Mouse (Mus musculus) erythroblast, adult 5-6 weeks (primary cell): ENCODE data around the gene Slc25a24. TPM values are rescaled to one million over a fixed set of nuclear protein-coding genes. Genes with fewer than 3 reads are reported as not detected.

Experiments used
- ATAC-seq: replicated peaks from 2 replicates; pipeline ENCODE4 v1.8.0; 2016; ENCODE audit warnings: moderate number of reproducible peaks, mild to moderate bottlenecking, moderate TSS enrichment, inconsistent platforms; ENCODE audit not compliant: poor library complexity, low FRiP score, severe bottlenecking
- total RNA-seq, 2 experiments: library from RNA; stranded (forward) in 1 of 2; stranded (reverse) in 1 of 2; fragments of 150-400 nt in 1 of 2; fragments of 200-764, 138-1000 nt in 1 of 2; gene quantifications; 2 replicates each; pipeline versions ENCODE4 v1.2.3 to v1.2.4; 2015 to 2017; ENCODE audit warnings: low replicate concordance in 2 of 2

The Slc25a24 gene
- 14.8 and 18.8 TPM in 2 replicates for total RNA-seq (2015; ENCODE audit: low replicate concordance)
- total RNA-seq (2017; ENCODE audit: low replicate concordance), result 25.9 and 28.1 TPM in 2 replicates

DNA sequence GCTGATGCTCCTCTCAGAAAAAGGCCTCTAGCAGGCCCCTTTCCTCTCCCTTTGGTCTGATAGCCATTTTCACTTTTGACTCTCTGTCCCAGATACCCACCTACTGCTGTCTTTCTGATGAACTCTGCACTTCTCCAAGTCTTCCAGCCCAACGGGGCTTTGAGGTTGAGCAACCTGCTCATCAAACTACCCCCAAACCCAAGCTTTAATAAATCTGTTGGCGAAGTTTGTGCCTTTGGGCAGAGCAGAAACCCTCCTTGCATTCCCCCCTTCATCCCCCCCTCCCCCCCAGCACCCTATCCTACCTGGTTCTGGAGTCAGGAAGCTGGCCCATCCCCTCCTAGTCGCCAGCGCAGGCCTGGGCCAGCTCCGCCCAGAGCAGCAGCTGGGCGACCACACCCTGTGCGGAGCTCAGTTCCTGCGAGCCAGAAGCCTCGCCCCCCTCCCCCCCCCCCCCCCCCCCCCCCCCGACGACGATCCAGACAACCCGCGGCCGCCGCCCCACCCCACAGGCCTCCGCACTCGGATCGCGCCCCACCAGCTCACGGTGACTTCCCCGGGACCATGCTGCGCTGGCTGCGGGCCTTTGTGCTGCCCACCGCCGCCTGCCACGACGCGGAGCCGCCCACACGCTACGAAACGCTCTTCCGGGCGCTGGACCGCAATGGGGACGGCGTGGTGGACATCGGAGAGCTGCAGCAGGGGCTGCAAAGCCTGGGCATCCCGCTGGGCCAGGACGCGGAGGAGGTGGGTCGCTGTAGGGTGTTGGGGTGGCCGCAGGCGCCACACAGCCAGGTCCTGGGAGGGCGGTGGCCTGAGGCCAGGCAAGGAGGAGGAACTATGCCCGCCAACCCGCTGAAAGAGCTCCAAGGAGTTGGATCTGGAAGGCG lies at the start of gene Slc25a24:
Gene Slc25a24 (plus strand): TSS at position 509 of the 890 bp plus-strand sequence.
- peak; percentile 82 for ATAC-seq

DNA sequence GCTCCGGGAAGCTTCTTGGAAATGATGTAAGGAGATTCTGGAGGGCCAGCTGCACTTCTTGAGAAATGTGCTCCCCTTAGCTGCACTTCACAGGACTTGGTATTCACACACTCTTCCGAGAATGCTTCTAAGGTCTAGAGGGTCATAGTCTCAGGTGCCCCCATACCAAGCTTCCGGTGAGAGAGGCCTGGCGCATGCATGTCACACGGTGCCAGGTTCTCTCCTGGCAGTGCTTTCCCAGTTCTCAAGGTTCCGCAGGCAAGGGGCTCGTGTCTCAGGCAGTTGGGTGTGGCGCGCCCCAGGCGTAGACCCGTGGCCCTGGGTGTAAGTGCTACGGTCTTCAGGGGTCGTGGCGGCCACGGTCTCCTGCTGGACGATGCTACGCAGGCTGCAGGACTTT lies 42.8 kb upstream of the Slc25a24 start, which contains the start of gene Slc25a54:
Gene Slc25a54 (plus strand): TSS at position 301 of the 400 bp plus-strand sequence.
- no peak for ATAC-seq

DNA sequence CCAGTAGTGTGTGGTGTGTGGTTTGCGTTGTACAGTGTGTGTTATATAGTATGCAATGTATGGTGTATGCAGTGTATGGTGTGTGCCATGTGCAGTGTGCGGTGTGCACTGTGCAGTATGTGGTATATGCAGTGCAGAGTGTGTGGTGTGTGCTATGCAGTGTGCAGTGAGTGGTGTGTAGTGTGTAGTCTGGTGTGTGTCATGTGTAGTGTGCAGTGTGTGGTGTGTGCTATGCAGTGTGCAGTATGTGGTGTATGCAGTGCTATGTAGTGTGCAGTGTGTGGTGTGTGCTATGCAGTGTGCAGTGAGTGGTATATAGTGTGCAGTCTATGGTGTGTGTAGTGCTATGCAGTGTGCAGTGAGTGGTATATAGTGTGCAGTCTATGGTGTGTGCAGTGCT lies 38.5 kb upstream of the Slc25a24 start:
- ATAC-seq, result peak; percentile 46; the same call in 1 of the 2 replicates

DNA sequence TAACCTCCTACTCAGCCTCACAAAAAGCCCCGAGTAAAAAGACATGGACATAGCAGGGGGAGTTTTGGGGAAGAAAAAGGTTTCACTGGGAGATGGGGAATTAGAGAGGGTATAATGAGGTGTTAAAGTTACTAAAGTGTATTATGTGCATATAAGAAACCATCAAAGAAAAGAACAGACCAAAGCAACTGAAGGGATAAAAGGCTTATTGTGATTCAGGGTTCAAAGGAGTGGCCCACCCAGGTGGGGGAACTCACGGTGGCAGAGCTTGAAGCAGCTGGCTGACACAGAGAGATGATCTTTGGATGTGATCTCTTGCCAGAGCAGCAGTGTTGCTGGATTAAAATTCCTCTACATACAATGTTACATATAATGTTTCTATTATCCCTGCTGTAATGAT lies 34.5 kb upstream of the Slc25a24 start:
- ATAC-seq, result no peak

DNA sequence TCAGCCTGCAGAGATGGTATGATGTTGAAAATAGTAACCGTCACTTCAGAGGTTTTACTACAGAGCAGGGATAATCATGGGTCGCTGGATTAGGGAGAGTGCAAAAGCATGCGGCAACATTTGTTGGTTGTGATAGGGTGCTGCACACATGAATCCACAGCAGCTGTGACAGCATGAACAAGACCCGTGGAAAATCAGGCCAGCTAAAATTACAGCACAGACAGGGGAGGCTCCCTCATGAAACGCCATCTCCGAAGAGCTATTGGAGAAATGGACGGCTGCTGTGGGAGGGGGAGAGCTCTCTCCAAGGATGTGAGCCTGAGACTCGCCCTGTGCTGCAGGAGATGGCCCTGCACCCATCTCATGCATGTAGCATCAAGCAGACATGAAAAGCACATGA lies 18.2 kb upstream of the Slc25a24 start:
- no peak for ATAC-seq

DNA sequence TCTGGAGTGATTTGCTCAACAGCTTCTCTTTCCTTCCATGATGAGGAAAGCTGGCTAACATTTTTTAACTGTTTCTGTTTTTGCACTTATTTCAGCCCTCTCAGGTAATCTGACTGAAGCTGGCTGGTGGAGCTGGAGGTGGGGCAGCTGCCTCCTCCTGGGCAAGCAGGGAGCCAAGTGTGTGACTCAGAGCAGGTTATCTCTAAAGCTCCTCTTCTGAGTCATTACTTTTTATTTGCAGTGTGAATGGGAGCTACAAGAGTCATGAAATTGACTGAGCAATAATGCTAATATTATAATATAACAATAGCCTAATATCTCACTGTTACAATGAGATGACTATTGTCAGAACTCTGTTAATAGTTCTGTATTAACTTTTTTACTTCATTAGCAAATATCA lies 5.8 kb upstream of the Slc25a24 start:
- ATAC-seq, result no peak

DNA sequence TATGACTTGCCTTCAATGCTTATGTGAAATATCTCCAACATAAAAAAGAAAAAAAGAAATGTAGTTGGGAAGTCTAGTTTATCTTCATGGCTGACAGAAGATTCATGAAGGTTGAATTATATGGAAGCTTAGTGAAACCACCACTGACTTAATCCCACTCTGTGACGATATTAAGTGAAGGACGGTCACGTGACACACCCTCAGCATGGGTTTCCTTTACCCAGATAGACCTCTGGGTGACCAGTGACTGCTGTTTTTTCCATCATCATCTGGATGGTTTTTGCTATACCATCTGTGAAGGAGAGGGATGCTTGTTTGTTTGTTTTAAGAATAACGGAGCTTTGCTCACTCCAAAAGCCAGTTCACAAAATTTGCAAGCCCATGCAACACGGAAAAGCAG lies 3.4 kb upstream of the Slc25a24 start:
- no peak for ATAC-seq

DNA sequence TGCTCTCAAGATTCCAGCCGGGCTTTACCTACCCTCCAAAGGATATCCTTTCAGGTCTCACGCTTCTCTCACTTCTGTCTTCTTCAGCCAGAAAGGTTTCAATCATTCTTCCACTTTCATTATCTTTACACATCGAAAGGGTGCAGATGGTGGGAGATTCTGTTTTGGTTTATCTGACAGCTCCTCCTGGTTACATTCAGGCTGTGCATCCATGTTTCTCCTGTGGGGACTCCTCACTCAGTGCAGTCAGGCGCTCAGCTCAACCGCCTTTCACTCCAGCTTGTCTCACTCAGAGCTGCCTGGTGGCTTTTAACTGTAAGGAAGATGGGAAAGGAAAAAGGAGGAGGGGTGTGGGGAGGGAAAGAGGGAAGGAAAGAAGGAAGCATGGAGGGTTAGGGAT lies 3.0 kb upstream of the Slc25a24 start:
- ATAC-seq, result no peak

DNA sequence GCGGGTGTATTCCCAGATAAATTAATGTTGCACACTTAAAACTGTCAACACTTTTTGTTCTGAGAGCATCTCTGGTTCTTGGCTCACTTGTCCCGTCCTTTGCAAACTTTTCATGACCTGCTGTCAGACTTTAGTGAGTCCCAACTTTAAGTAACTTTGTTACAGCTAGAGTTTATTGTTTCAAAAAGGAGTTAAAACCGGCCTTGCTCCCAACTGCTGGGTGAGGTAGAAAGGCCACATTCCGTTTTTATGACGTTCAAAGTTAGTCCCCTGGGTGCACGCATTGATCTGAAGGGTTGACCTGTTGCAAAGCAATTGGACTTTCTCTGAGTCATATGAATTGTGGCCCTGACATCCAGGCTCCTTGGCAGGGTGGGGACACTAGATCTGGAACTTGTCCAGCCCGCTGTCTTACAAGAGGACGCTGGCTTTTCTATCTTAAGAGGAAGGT lies 607 bp downstream of the Slc25a24 start:
- peak; percentile 63 for ATAC-seq

DNA sequence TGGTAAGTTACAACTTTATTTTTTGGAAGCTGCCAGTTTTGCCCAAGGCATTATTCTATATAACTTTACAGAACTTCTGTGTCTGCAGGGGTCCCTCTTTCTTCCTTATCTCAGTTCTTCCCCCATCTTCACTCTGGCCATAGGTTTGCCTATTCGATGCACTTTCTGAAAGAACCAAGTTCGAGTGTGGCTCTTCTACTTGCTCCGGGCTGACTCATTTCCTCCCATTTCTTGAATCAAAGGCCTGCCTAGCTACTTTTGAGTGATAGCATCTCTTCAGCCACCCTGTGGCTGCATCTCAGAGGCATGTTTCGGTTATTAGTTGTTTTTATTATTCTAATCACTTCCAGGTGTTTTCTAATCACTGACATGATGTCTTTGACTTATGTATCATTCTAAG lies 1.1 kb downstream of the Slc25a24 start:
- peak; percentile 34; the same call in 1 of the 2 replicates for ATAC-seq

DNA sequence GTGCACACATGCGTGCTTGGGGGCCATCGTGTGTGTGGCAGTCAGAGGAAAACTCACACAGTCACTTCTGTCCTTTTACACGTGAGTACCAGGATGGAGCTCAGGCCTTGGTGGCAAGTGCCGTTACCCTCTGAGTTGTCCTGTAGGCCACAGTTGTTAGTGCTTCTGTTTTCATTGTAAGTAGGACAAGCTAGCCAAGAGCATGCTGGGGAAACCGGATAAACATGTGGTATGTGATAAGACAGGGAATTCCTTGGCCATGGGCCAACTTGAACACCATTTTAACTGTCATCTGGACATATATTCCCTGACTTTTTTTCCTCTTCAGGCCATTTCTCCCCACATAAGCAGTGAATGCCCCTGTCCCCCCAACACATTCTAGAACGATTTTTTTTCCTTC lies 2.6 kb downstream of the Slc25a24 start:
- ATAC-seq, result peak; percentile 71

DNA sequence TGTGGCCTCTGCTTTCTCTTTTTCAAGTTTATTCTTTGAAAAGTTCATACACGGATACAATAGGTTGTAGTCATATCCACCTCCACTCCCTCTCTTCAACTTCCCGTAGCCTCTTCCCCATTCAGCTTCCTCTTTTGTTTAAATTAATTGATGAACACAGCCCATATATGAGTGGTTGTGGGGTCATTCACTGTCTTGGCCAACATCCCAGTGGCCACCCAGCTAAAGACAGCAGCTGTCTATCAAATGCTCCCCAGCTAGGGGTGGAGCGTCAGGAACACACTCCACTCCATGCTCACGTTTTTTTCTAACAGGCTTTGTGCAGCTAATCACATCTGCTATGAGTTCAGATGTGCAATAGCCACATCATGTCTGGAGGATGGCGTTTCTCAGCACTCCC lies 6.8 kb downstream of the Slc25a24 start:
- no peak for ATAC-seq

DNA sequence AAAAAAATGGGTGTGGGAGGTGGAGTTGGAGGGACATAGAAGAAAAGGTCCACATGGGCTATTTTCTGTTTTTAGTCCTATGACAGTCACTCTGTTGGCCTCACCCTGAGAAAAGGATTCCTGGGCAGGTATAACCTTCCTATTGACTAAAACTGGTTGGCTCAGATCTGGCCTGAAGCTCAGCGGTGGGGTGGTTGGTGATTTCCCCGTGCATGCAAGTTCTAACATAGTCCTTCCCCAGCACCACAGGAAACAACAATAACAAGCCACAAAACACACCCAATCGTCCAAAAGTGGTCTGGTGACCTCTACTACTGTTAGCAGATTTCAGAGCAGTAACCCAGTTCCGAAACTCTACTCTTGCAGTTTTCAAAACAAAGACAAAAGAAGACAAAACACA lies 10.0 kb downstream of the Slc25a24 start:
- no peak for ATAC-seq

DNA sequence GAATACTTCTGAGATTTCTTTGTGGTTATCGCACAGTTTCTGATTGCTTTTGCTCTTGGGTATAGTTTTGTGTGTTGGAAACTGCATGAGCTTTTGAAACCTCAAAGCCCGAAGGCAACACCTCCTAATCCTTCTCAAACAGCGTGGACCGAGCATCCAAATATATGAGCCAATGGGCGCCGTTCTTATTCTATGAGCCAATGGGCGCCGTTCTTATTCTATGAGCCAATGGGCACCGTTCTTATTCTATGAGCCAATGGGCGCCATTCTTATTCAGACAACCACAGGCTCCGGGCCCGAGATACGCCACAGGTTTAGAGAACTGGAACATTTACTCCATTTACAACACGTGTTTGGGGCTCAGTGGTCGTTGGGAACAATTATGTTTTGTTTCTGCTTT lies 11.1 kb downstream of the Slc25a24 start:
- ATAC-seq, result no peak

DNA sequence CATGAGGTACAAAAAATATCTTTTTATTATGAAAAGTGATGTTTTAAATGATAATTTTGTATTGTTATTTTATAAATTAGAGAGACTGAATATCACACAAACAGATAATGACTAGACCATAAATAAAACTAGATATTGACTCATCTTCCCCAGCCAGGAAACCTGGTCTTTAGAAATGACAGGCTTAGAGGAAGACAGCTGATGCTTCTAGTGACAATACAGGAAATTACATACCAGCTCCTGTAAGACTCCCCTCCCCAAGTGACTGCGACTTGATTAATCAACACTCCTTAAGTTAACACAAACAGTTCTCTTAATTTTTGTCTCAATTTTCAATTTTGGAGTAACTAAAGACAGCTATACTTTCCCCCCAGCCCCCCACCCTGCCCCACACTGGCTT lies 12.4 kb downstream of the Slc25a24 start:
- no peak for ATAC-seq

DNA sequence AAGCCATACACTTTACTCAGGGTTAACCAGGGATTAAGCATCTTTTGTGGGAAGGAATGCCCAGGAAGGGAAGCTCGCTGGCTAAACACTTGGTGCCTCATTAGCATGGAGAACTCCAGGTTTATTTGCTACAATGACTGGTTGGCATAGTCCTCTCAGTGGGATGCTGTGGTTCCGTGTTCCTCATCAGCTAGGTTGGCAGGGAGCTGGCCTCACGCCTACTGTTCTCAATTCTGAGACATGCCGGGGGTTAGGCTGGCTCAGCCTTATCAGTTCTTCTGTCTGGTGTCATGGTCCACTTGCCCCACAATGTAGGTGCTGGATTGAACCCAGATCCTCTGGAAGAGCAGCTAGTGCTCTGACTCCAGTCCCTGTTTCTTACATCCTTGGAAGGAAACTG lies 29.6 kb downstream of the Slc25a24 start:
- no peak for ATAC-seq

DNA sequence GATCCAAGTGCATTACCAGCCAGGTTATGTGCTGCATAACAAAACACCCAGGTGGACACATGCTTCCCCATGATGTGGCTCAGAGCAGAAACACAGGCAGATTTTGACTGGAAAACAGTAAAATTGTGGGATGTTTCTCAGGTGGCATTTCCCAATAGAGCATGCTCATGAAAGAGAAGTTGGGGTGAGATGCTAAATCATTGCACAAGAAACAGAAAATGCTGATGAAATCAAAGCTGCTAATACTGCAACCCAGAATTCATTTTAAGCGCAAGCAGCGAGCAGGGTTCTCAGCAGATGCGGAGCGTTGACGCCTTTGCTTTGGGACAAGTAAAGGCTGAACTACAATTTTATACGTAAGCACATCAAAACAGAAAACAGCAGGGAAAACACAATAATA lies 30.5 kb downstream of the Slc25a24 start:
- ATAC-seq, result no peak

DNA sequence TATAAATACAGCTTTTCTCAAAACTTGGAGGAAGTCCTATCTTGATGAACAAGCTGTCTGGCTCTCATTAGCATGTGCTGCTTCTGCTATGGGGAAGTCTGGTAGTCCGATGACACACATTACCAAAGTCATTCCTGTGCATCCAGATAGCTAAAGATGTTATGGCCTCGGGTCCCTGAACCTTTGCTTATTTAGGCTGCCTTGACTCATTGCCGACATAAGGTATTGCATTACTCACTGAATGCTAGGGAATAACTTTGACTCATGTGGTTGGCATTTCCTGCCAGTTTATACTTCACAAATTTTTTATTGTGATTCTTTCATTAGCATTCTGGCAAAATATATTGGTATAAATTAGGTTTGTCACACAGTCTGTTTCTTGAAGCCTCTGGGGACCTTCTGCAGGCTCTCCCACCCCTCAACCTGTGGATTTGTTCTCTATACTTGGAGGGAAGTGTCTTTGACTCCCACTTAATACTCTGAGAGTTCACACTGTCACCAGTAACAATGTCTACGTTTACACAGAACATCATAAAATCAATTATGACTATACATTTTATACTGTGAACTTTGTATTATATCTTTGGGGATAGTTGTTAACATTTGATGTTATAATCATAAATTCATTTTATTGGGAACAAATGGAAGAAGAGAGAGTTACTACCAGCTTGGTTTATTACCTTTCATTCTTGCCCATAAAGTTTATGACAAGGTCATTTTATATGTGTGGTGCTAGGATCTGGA lies 33.1 kb downstream of the Slc25a24 start:
- no peak for ATAC-seq

DNA sequence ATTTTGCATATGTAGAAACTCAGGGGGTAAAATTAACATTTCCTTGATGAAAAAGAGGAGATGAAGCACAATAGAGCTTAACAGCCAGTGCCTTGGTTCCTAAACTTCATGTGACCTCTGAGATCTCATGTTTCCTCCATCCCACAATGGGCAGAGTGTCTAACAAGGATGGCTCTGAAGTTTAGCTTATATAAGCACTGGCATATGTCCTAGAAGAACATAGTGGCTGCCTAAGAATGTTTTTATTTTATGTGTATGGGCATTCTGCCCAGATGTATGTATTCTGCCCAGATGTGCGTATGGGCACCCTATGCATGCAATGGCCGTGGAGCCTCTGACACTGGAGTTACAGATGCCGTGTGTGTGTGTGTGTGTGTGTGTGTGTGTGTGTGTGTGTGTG lies 34.5 kb downstream of the Slc25a24 start:
- ATAC-seq, result no peak

DNA sequence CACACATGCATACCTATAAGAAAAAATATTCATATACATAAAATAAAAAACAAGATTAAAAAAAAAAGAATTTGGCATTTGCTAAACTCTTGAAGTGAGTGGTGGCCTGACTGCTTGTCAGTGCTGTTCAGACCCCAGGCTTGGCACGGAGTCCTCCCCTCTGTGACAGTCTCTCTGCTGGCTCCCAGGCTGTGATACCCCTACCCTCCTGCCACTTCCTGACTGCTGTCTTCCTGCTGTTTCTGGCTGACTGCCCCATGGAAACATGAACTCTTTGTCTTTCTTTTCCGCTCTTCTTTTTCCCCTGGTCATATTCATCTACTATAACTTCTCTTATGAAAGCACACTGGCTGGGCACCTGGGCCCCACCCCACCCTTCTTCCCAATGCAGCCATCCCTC lies 41.1 kb downstream of the Slc25a24 start:
- ATAC-seq, result no peak

DNA sequence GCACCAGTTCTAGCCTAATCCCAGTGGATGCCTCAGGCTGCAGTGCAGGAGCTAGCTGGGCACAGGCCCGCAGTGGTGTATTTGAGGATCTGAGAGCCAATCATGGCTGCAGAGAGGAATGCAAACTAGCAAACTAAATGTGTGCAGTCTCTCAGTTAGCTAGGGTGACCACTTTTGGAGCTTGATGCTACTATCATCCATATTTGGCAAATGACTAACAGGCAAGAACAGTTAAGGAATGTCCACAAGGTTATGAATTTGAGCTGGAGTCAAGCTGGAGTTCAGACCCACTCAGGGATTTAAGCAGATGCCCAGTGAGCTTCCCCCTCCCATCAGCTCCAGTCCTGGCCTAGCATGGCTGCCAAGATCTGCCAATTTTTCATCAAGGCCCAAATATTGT lies 41.7 kb downstream of the Slc25a24 start:
- no peak for ATAC-seq
